Mouse (Mus musculus) kidney, embryonic 16.5 days (tissue): ENCODE results near the gene Egfl7. TPM values are rescaled to one million over a fixed set of nuclear protein-coding genes. Genes with fewer than 3 reads are reported as not detected.
A peak's percentile ranks its signal among the peaks of the same experiment; 100 is the strongest.

Experiments
- ATAC-seq: fragments of 200-750 bp; cut with Nextera tagmentation; 2 replicates; pipeline ENCODE4 v1.8.0; 2017; ENCODE audit warnings: moderate TSS enrichment; ENCODE audit not compliant: low FRiP score, low TSS enrichment
- H3K27ac ChIP-seq: fragments of 300-500 bp; sonication (generic); 2 replicates; pipeline ENCODE4 v1.5.1; 2014; ENCODE audit warnings: low read length
- H3K27me3 ChIP-seq: fragments of 300-500 bp; sonication (generic); 2 replicates; pipeline ENCODE4 v1.6.1; 2014; ENCODE audit warnings: low read length, control low read depth, mixed read lengths; ENCODE audit not compliant: insufficient read depth
- H3K36me3 ChIP-seq: fragments of 300-500 bp; sonication (generic); 2 replicates; pipeline ENCODE4 v1.6.1; 2014; ENCODE audit warnings: low read length, control low read depth, mixed read lengths; ENCODE audit not compliant: insufficient read depth
- H3K4me1 ChIP-seq: fragments of 300-500 bp; sonication (generic); 2 replicates; pipeline ENCODE4 v1.6.1; 2014; ENCODE audit warnings: low read length, control low read depth, mixed read lengths; ENCODE audit not compliant: insufficient read depth
- H3K4me2 ChIP-seq: fragments of 300-500 bp; sonication (generic); replicated peaks from 2 replicates; pipeline ENCODE4 v1.6.1; 2014; ENCODE audit warnings: low read depth, low read length
- H3K4me3 ChIP-seq: fragments of 300-500 bp; sonication (generic); 2 replicates; pipeline ENCODE4 v1.5.1; 2014; ENCODE audit warnings: mild to moderate bottlenecking, low read length
- H3K9ac ChIP-seq: fragments of 300-500 bp; sonication (generic); replicated peaks from 2 replicates; pipeline ENCODE4 v1.6.1; 2014; ENCODE audit warnings: low read length
- H3K9me3 ChIP-seq: fragments of 300-500 bp; sonication (generic); 2 replicates; pipeline ENCODE4 v1.6.1; 2016; ENCODE audit warnings: low read length, control low read depth
- WGBS: fragments of 180-500 bp; shearing (Covaris S2); extraction: QIAGEN DNeasy Blood & Tissue Kit; methylation state at CpG from one replicate; pipeline ENCODE4 v1.1.7; 2014; 5-methylcytosine and 5-hydroxymethylcytosine counted together
- microRNA counts: library from miRNA; unstranded; fragments of <30 nt; microRNA quantifications from one replicate; lab custom pipeline; 2016
- microRNA-seq: library from miRNA; unstranded; fragments of <30 nt; microRNA quantifications from one replicate; pipeline ENCODE4, GENCODE M21; 2016
- polyA plus RNA-seq: library from polyadenylated mRNA; unstranded; fragments of >200 nt; fragmentation: Nextera tagmentation; extraction: Ambion mirVana; gene quantifications from 2 replicates; pipeline ENCODE4 v1.2.1, GENCODE M21; 2015

Gene Egfl7
- polyA plus RNA-seq, 1 experiment from 2014 or later: 266 TPM

DNA sequence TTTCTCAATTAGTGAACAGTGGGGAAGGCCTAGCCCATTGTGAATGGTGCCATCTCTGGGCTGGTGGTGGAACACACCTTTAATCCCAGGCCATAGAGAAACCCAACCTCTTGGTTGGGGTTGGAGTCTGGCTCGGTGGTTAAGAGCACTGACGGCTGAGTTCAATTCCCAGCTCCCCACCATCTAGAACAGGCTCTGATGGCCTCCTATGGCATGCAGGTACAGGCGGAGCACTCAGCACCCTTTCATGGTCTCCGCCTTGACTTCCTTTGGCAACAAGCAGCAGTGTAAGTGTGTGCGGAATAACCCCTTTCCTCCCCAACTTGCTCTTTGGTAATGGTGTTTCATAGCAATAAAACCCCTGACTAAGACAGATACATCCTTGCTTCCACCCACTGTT lies 58.8 kb downstream of the Egfl7 start:
- peak overlapping the region; percentile 99 for H3K9ac ChIP-seq
- WGBS: 63% methylated on average over 5 of the region's 5 CpGs
- no peaks in the 10 kb centered on the region for H3K9me3 ChIP-seq
- ATAC-seq: no peak
- H3K27ac ChIP-seq: 0 out of 2 replicates have a peak overlapping the region, but pooled peaks have one; percentile 22
- H3K4me2 ChIP-seq: peak overlapping the region; percentile 66
- H3K27me3 ChIP-seq: no peaks in the 10 kb centered on the region
- H3K4me1 ChIP-seq: peaks cover 32% of the 10 kb centered on the region
- peaks cover 44% of the 10 kb centered on the region for H3K36me3 ChIP-seq
- peak overlapping the region; percentile 100 for H3K4me3 ChIP-seq

DNA sequence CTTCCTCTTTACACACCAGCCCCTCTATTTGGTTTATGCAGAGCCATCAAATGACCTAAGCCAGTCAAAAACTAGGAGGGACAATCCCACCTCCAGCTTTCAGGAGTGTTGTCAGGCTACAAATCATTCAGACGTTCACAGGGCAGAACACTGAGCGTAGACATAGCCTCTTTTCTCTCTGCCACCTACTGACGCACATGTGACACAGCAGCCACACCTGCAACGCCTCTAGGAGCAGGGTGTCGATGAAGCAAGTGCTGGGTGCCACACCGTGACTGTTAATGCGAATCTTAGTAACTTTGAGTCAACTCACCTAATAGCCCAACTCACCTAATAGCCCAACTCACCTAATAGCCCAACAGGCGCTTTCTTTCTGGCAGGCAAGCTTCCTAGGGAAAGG lies 59.3 kb downstream of the Egfl7 start:
- 1% methylated on average over 8 of the region's 8 CpGs for WGBS
- H3K4me2 ChIP-seq: peak overlapping the region; percentile 66
- peaks cover 32% of the 10 kb centered on the region for H3K4me1 ChIP-seq
- ATAC-seq: 0 out of 2 replicates have a peak, but pooled peaks have one; percentile 24
- 0 out of 2 replicates have a peak overlapping the region, but pooled peaks have one; percentile 11 for H3K27ac ChIP-seq
- peaks cover 44% of the 10 kb centered on the region for H3K36me3 ChIP-seq
- H3K9ac ChIP-seq: peak overlapping the region; percentile 99
- no peaks in the 10 kb centered on the region for H3K9me3 ChIP-seq
- H3K27me3 ChIP-seq: no peaks in the 10 kb centered on the region
- H3K4me3 ChIP-seq: peak overlapping the region; percentile 100

DNA sequence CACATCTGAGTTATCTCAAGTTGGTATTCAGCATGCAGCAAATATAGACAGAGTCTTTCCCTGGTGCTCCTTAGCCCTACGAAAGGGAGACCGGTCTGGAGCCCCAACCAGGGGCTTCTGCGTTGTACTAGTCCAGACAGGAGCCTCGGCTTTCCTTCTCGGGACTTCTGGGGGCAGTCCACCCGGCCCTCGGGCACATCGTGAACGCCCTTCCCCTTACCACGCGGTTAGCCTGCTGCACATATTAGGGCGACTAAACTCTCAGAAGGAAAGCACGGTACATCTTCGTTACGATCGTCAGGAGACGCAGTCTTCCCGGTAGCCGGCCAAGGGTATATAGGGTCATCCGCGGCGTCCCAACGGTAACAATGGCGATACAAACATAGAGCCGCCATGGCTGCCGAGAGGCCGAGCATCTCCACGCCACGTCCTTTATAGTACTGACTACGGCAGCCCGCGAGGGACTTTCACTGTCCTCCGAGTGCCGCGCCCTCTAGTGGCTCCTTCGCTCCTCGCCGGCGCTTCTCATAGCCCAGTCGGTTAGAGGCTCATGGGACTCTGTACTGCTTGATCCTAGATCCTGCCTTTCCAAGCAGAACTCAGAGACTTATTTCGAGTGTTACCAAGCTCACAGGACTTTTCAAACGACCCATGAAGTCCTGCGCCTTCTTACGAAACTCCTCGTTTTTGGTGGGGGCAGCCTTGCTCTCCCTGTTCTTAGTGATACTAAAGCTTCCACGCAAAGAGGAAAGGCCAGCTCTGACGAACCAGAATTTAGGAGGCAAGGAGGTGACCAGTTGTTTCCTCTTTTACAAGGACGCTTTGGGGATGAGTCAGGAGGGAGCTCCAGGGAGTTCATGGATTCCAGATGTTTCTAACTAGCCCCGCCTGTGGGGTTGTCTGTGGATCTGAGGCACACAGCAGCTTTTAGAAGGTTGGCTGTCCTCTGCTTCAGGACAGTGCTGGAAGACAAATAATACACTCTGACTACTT lies 60.3 kb downstream of the Egfl7 start:
- peak overlapping the region; percentile 99 for H3K9ac ChIP-seq
- H3K4me2 ChIP-seq: peak overlapping the region; percentile 66
- WGBS: 4% methylated on average over 49 of the region's 49 CpGs
- ATAC-seq: peak; percentile 84
- H3K4me3 ChIP-seq: peak overlapping the region; percentile 100
- H3K27ac ChIP-seq: peak overlapping the region; percentile 87
- no peaks in the 10 kb centered on the region for H3K27me3 ChIP-seq
- H3K9me3 ChIP-seq: no peaks in the 10 kb centered on the region
- H3K36me3 ChIP-seq: peaks cover 33% of the 10 kb centered on the region
- peaks cover 24% of the 10 kb centered on the region for H3K4me1 ChIP-seq

DNA sequence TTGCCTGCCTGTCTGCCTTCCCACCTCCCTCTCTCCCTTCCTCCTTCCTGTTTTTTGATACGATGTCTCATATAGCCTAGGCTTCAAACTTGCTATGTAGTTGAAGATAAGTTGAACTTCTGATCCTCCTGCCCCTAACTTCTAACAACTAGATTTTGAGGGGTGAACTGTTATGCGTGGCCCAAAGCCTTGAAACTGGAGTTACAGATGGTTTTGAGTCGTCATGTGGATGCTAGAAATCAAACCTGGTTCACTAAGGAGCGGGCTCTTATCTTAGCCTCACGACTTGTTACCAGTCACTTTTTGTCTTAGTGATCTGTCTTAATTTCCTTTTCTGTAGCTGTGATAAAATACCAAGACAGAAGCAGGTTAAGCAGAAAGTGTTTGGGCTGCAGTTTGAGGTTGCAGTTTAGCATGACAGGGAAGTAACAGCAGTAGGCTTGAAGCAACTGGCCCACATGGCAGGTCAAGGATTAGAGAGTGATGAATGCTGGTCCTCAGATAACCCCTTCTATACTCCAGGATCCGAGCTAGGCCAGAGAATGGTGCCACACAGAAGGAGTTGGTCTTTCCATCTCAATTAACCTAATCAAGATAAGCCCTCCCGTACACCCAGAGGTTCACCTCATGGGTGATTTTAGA lies 61.3 kb downstream of the Egfl7 start:
- Histone ChIP-seq H3K27ac (no peak overlapping the region), H3K4me2 (no peak overlapping the region), H3K27me3 (no peaks in the 10 kb centered on the region), H3K9ac (no peak overlapping the region), H3K9me3 (no peaks in the 10 kb centered on the region), H3K4me3 (no peak overlapping the region), H3K4me1 (peaks cover 24% of the 10 kb centered on the region), H3K36me3 (peaks cover 23% of the 10 kb centered on the region)
- ATAC-seq: no peak
- 79% methylated on average over 7 of the region's 7 CpGs for WGBS

MicroRNAs encoded within 50 kb of the gene (microRNA counts, 519-probe panel; counts per million panel counts)
- microRNA mmu-miR-126-3p (lab: Ali Mortazavi, UCI): 4,923 counts per million, percentile 97 among the panel's probes with 10 or more counts
- 3,967 counts per million, percentile 89 among the panel's probes with 10 or more counts for microRNA mmu-miR-126-5p (lab: Ali Mortazavi, UCI)

Small RNA genes within 50 kb of the gene (microRNA-seq; reads per million reads assigned to microRNA genes)
- 2.4 reads per million, percentile 10 among the genes with 10 or more reads in this experiment for gene Mir126a
- gene Mir126b: not detected

Other genes with a start within 250 kb of the Egfl7 start
- 30.6 and 34.2 TPM in 2 replicates for gene Dnlz, start 227.9 kb upstream of the Egfl7 start, polyA plus RNA-seq
- gene Card9, start 219.1 kb upstream of the Egfl7 start, polyA plus RNA-seq: 0.92 and 1.4 TPM in 2 replicates
- 31.7 and 35.3 TPM in 2 replicates for gene Snapc4, start 199.4 kb upstream of the Egfl7 start, polyA plus RNA-seq
- gene Entr1, start 190.7 kb upstream of the Egfl7 start, polyA plus RNA-seq: 125 and 127 TPM in 2 replicates
- gene Pmpca, start 190.7 kb upstream of the Egfl7 start, polyA plus RNA-seq: 122 TPM in 2 replicates
- gene Inpp5e, start 170.8 kb upstream of the Egfl7 start, polyA plus RNA-seq: 24.9 and 26.6 TPM in 2 replicates
- gene Sec16a, start 134.8 kb upstream of the Egfl7 start, polyA plus RNA-seq: 27.6 and 28.6 TPM in 2 replicates
- gene Notch1, start 63.4 kb upstream of the Egfl7 start, polyA plus RNA-seq: 23.7 and 27.0 TPM in 2 replicates
- not detected in 2 replicates for gene Gm20532, start 6.6 kb downstream of the Egfl7 start, polyA plus RNA-seq
- 53.0 and 57.0 TPM in 2 replicates for gene Agpat2, start 24.4 kb downstream of the Egfl7 start, polyA plus RNA-seq
- gene Fam69b, start 48.4 kb downstream of the Egfl7 start, polyA plus RNA-seq: 39.3 and 40.3 TPM in 2 replicates
- gene Lcn4, start 91.3 kb downstream of the Egfl7 start, polyA plus RNA-seq: not detected in 2 replicates